Mouse (Mus musculus) testis, adult 2 months (tissue): Measurements from ENCODE around the gene Ntn1.

Experiments
- CTCF ChIP-seq: fragments of 200-500 bp; IDR thresholded peaks from 2 replicates; pipeline ENCODE4 v1.5.1; 2012; ENCODE audit warnings: low read depth, mild to moderate bottlenecking, inconsistent platforms, low read length, moderate library complexity; ENCODE audit not compliant: control insufficient read depth, insufficient read depth, insufficient replicate concordance
- POLR2A ChIP-seq: fragments of 200-500 bp; IDR thresholded peaks from 2 replicates; pipeline ENCODE4 v1.6.1; 2012; ENCODE audit warnings: low read depth, mild to moderate bottlenecking, inconsistent platforms, low read length, moderate library complexity; ENCODE audit not compliant: control insufficient read depth

- no peak for TF ChIP-seq POLR2A
- no peak for TF ChIP-seq CTCF
These were observed 171.5 kb downstream of the Ntn1 start for GRCm38 (mm10) chr11:68228941-68229665.
